Mouse (Mus musculus) CH12.LX (cell line): ENCODE measurements at regions not wholly inside any gene's neighbourhood (a gene's known extent, or its start where the extent isn't known, plus 50 kb on each side); places are given as distances from the start of the nearest gene placed in this dataset.

ENCODE experiments used
- CHD2 ChIP-seq: IDR thresholded peaks from 2 replicates; pipeline ENCODE4 v1.6.1; 2011; ENCODE audit warnings: low read length, improper control_type of control experiment
- CTCF ChIP-seq, 2 experiments: IDR thresholded peaks in 1 of 2; conservative IDR thresholded peaks in 1 of 2; 2 replicates each; pipeline ENCODE4 v1.5.1; 2011 to 2012; ENCODE audit warnings: low read depth in 2 of 2, low read length in 2 of 2, improper control_type of control experiment in 1 of 2, inconsistent platforms in 1 of 2, mild to moderate bottlenecking in 1 of 2, moderate library complexity in 1 of 2
- EP300 ChIP-seq: IDR thresholded peaks from 2 replicates; pipeline ENCODE4 v1.6.1; 2011; ENCODE audit warnings: low read length, improper control_type of control experiment
- ETS1 ChIP-seq: conservative IDR thresholded peaks from 2 replicates; pipeline ENCODE4 v1.6.1; 2012; ENCODE audit warnings: low read depth, mild to moderate bottlenecking, inconsistent platforms, low read length, improper control_type of control experiment, moderate library complexity
- HCFC1 ChIP-seq: IDR thresholded peaks from 2 replicates; pipeline ENCODE4 v1.6.1; 2012; ENCODE audit warnings: low read depth, mild to moderate bottlenecking, inconsistent platforms, low read length, improper control_type of control experiment
- JUND ChIP-seq: conservative IDR thresholded peaks from 2 replicates; pipeline ENCODE4 v1.6.1; 2011; ENCODE audit warnings: low read depth, low read length, improper control_type of control experiment
- MAX ChIP-seq: IDR thresholded peaks from 2 replicates; pipeline ENCODE4 v1.6.1; 2011; ENCODE audit warnings: low read length, improper control_type of control experiment
- POLR2A ChIP-seq: IDR thresholded peaks from 2 replicates; pipeline ENCODE4 v1.6.1; 2011; ENCODE audit warnings: low read depth, mild to moderate bottlenecking, improper control_type of control experiment, low read length
- USF1 ChIP-seq: IDR thresholded peaks from 2 replicates; pipeline ENCODE4 v1.6.1; 2014; ENCODE audit warnings: low read depth, mild to moderate bottlenecking, inconsistent platforms, low read length, improper control_type of control experiment
- USF2 ChIP-seq: conservative IDR thresholded peaks from 2 replicates; pipeline ENCODE4 v1.6.1; 2011; ENCODE audit warnings: low read depth, low read length, improper control_type of control experiment
- ZKSCAN1 ChIP-seq: IDR thresholded peaks from 2 replicates; pipeline ENCODE4 v1.6.1; 2012; ENCODE audit warnings: low read depth, inconsistent platforms, low read length, improper control_type of control experiment, borderline replicate concordance

DNA sequence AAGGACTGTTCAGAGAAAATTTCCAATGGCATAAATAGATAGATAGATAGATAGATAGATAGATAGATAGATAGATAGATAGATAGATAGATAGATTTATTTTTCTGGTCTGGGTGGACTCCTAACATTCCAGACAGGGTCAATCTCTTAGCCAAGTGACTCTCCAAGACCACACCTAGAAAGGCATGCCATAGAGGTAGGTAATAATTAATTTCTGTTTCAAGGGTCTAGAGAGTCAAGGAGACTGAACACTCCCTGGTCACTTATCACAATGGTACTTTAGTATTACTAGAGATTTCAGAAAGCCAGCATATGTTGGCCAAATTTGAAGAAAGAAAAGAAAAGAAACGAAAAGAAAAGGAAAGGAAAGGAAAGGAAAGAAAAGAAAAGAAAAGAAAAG lies 245.1 kb downstream of the Plekhb2 start:
- TF ChIP-seq CHD2, result no peak
- TF ChIP-seq JUND, result no peak
- no peak for TF ChIP-seq MAX
- TF ChIP-seq USF1, result no peak
- TF ChIP-seq CTCF (conservative IDR thresholded peaks at IDR 0.05 in 1 of 2, IDR thresholded peaks at IDR 0.05 in 1 of 2; ENCODE audit: low read depth in 2 of 2, low read length in 2 of 2), result no peak
- TF ChIP-seq ETS1, result no peak
- TF ChIP-seq POLR2A, result no peak
- TF ChIP-seq EP300, result no peak
- no peak for TF ChIP-seq HCFC1
- no peak for TF ChIP-seq ZKSCAN1
- TF ChIP-seq USF2, result no peak
